Mouse (Mus musculus) heart, embryonic 10.5 days (tissue): Measurements from ENCODE around the gene Glt28d2. TPM values are rescaled to one million over a fixed set of nuclear protein-coding genes. Genes with fewer than 3 reads are reported as not detected.

ENCODE experiments used
- DNase-seq: peaks from one replicate; pipeline ENCODE4 v3.0.0-alpha.2; 2017; ENCODE audit warnings: low spot score
- H3K27ac ChIP-seq: fragments of 300-500 bp; sonication (generic); 2 replicates; pipeline ENCODE4 v1.5.1; 2016; ENCODE audit warnings: mild to moderate bottlenecking
- H3K27me3 ChIP-seq: fragments of 300-500 bp; sonication (generic); 2 replicates; pipeline ENCODE4 v1.6.1; 2016; ENCODE audit warnings: mild to moderate bottlenecking; ENCODE audit not compliant: poor library complexity, insufficient read depth, severe bottlenecking
- H3K36me3 ChIP-seq: fragments of 300-500 bp; sonication (generic); 2 replicates; pipeline ENCODE4 v1.6.1; 2016; ENCODE audit warnings: mild to moderate bottlenecking, moderate library complexity
- H3K4me1 ChIP-seq: fragments of 300-500 bp; sonication (generic); 2 replicates; pipeline ENCODE4 v1.6.1; 2016; ENCODE audit warnings: mild to moderate bottlenecking
- H3K4me3 ChIP-seq: fragments of 300-500 bp; sonication (generic); 2 replicates; pipeline ENCODE4 v1.5.1; 2016; ENCODE audit warnings: mild to moderate bottlenecking, moderate library complexity
- H3K9me3 ChIP-seq: fragments of 300-500 bp; sonication (generic); 2 replicates; pipeline ENCODE4 v1.6.1; 2016; ENCODE audit warnings: mild to moderate bottlenecking, moderate library complexity
- WGBS: fragments of 180-500 bp; shearing (Covaris S2); methylation state at CpG from one replicate; pipeline ENCODE4 v1.1.7; 2016; 5-methylcytosine and 5-hydroxymethylcytosine counted together
- polyA plus RNA-seq: library from polyadenylated mRNA; unstranded; fragments of >200 nt; fragmentation: Nextera tagmentation; extraction: Ambion mirVana; gene quantifications from 2 replicates; pipeline ENCODE4 v1.2.1, GENCODE M21; 2016

Gene Glt28d2
- polyA plus RNA-seq, 1 experiment from 2014 or later: 0.72 TPM

- Histone ChIP-seq H3K9me3 (no peaks in the 10 kb centered on the region), H3K4me1 (peaks cover 13% of the 10 kb centered on the region)
Observed at GRCm38 (mm10) chr3:85859311-85859710, 28.0 kb downstream of the Glt28d2 start.

GRCm38 (mm10) chr3:85858140-85859135 lies 28.9 kb downstream of the Glt28d2 start:
- Histone ChIP-seq H3K4me1 (peaks cover 13% of the 10 kb centered on the region), H3K27me3 (no peaks in the 10 kb centered on the region), H3K4me3 (no peak overlapping the region), H3K36me3 (no peaks in the 10 kb centered on the region), H3K27ac (peak overlapping the region; percentile 74; the same call in 1 of the 2 replicates), H3K9me3 (no peaks in the 10 kb centered on the region)
- 66% methylated on average over 11 of the region's 11 CpGs for WGBS
- no peak for DNase-seq

More at GRCm38 (mm10) chr3:85859311-85859710, 28.0 kb downstream of the Glt28d2 start:
- Histone ChIP-seq H3K27me3 (no peaks in the 10 kb centered on the region), H3K36me3 (no peaks in the 10 kb centered on the region), H3K27ac (no peak overlapping the region), H3K4me3 (no peak overlapping the region)
- DNase-seq: no peak
- WGBS: 84% methylated on average over 6 of the region's 6 CpGs

- H3K36me3 ChIP-seq: no peaks in the 10 kb centered on the region
- WGBS: 40% methylated on average over 4 of the region's 4 CpGs
- H3K27me3 ChIP-seq: no peaks in the 10 kb centered on the region
- H3K4me1 ChIP-seq: peaks cover 13% of the 10 kb centered on the region
- no peak overlapping the region for H3K27ac ChIP-seq
- H3K4me3 ChIP-seq: no peak overlapping the region
- H3K9me3 ChIP-seq: no peaks in the 10 kb centered on the region
- no peak for DNase-seq
Observed at GRCm38 (mm10) chr3:85857083-85857482, 30.2 kb downstream of the Glt28d2 start.

GRCm38 (mm10) chr3:85855947-85856346 lies 31.4 kb downstream of the Glt28d2 start:
- DNase-seq: peak; percentile 80
- Histone ChIP-seq H3K9me3 (no peaks in the 10 kb centered on the region), H3K27ac (no peak overlapping the region), H3K4me1 (peaks cover 13% of the 10 kb centered on the region), H3K4me3 (no peak overlapping the region), H3K27me3 (no peaks in the 10 kb centered on the region), H3K36me3 (no peaks in the 10 kb centered on the region)
- WGBS: 78% methylated on average over 5 of the region's 5 CpGs

GRCm38 (mm10) chr3:85855043-85855442 lies 32.3 kb downstream of the Glt28d2 start:
- no peak overlapping the region for H3K27ac ChIP-seq
- no peak for DNase-seq
- H3K9me3 ChIP-seq: no peaks in the 10 kb centered on the region
- peaks cover 13% of the 10 kb centered on the region for H3K4me1 ChIP-seq
- no peaks in the 10 kb centered on the region for H3K27me3 ChIP-seq
- no peak overlapping the region for H3K4me3 ChIP-seq
- no peaks in the 10 kb centered on the region for H3K36me3 ChIP-seq
- WGBS: 83% methylated on average over 3 of the region's 3 CpGs

GRCm38 (mm10) chr3:85854143-85854542 lies 33.2 kb downstream of the Glt28d2 start:
- WGBS: 88% methylated on average over 6 of the region's 6 CpGs
- H3K27ac ChIP-seq: no peak overlapping the region
- no peak for DNase-seq
- H3K27me3 ChIP-seq: no peaks in the 10 kb centered on the region
- no peaks in the 10 kb centered on the region for H3K36me3 ChIP-seq
- no peak overlapping the region for H3K4me3 ChIP-seq
- H3K9me3 ChIP-seq: no peaks in the 10 kb centered on the region
- peaks cover 13% of the 10 kb centered on the region for H3K4me1 ChIP-seq

GRCm38 (mm10) chr3:85853715-85854114 lies 33.6 kb downstream of the Glt28d2 start:
- Histone ChIP-seq H3K27ac (no peak overlapping the region), H3K4me3 (no peak overlapping the region), H3K9me3 (no peaks in the 10 kb centered on the region), H3K4me1 (peaks cover 9% of the 10 kb centered on the region), H3K36me3 (no peaks in the 10 kb centered on the region), H3K27me3 (no peaks in the 10 kb centered on the region)
- no peak for DNase-seq
- WGBS: 71% methylated on average over 4 of the region's 4 CpGs

- no peak overlapping the region for H3K27ac ChIP-seq
- H3K4me1 ChIP-seq: no peaks in the 10 kb centered on the region
- H3K4me3 ChIP-seq: no peak overlapping the region
- 71% methylated on average over 1 of the region's 1 CpGs for WGBS
- no peaks in the 10 kb centered on the region for H3K9me3 ChIP-seq
- no peaks in the 10 kb centered on the region for H3K36me3 ChIP-seq
- DNase-seq: no peak
- no peaks in the 10 kb centered on the region for H3K27me3 ChIP-seq
Observed at GRCm38 (mm10) chr3:85850079-85850478, 37.2 kb downstream of the Glt28d2 start.

- H3K27ac ChIP-seq: no peak overlapping the region
- no peaks in the 10 kb centered on the region for H3K36me3 ChIP-seq
- no peak overlapping the region for H3K4me3 ChIP-seq
- no peaks in the 10 kb centered on the region for H3K9me3 ChIP-seq
- WGBS: 87% methylated on average over 1 of the region's 1 CpGs
- H3K4me1 ChIP-seq: peaks cover 13% of the 10 kb centered on the region; the same call in 1 of the 2 replicates
- H3K27me3 ChIP-seq: no peaks in the 10 kb centered on the region
- DNase-seq: no peak
Observed at GRCm38 (mm10) chr3:85846316-85846715, 41.0 kb downstream of the Glt28d2 start.

GRCm38 (mm10) chr3:85845341-85845740 lies 42.0 kb downstream of the Glt28d2 start:
- 65% methylated on average over 6 of the region's 6 CpGs for WGBS

GRCm38 (mm10) chr3:85842881-85843218 lies 44.5 kb downstream of the Glt28d2 start:
- DNase-seq: no peak
- H3K36me3 ChIP-seq: no peaks in the 10 kb centered on the region
- H3K4me3 ChIP-seq: no peak overlapping the region
- H3K27me3 ChIP-seq: no peaks in the 10 kb centered on the region
- peak overlapping the region; percentile 62; the same call in 1 of the 2 replicates for H3K27ac ChIP-seq
- no peaks in the 10 kb centered on the region for H3K9me3 ChIP-seq
- H3K4me1 ChIP-seq: peaks cover 16% of the 10 kb centered on the region; the same call in 1 of the 2 replicates

More at GRCm38 (mm10) chr3:85845341-85845740, 42.0 kb downstream of the Glt28d2 start:
- Histone ChIP-seq H3K9me3 (no peaks in the 10 kb centered on the region), H3K27ac (no peak overlapping the region), H3K27me3 (no peaks in the 10 kb centered on the region), H3K4me3 (no peak overlapping the region), H3K36me3 (no peaks in the 10 kb centered on the region), H3K4me1 (peaks cover 13% of the 10 kb centered on the region; the same call in 1 of the 2 replicates)
- no peak for DNase-seq

GRCm38 (mm10) chr3:85842177-85842880 lies 45.0 kb downstream of the Glt28d2 start:
- no peak for DNase-seq
- H3K36me3 ChIP-seq: no peaks in the 10 kb centered on the region

More at GRCm38 (mm10) chr3:85842177-85842880, 45.0 kb downstream of the Glt28d2 start:
- H3K27ac ChIP-seq: peak overlapping the region; percentile 62; the same call in 1 of the 2 replicates
- H3K4me1 ChIP-seq: peaks cover 16% of the 10 kb centered on the region; the same call in 1 of the 2 replicates
- no peaks in the 10 kb centered on the region for H3K27me3 ChIP-seq
- H3K9me3 ChIP-seq: no peaks in the 10 kb centered on the region
- H3K4me3 ChIP-seq: no peak overlapping the region
- 31% methylated on average over 9 of the region's 9 CpGs for WGBS
